Mouse (Mus musculus): ENCODE results near the gene Gm2007. TPM values are rescaled to one million over a fixed set of nuclear protein-coding genes. Genes with fewer than 3 reads are reported as not detected.
"Not testable (repeated sequence)": the region's sequence is repeated elsewhere in the genome, so short reads cannot be mapped to it uniquely, and the experiment has no call there.

The Gm2007 gene
- total RNA-seq (2022) = not detected

DNA sequence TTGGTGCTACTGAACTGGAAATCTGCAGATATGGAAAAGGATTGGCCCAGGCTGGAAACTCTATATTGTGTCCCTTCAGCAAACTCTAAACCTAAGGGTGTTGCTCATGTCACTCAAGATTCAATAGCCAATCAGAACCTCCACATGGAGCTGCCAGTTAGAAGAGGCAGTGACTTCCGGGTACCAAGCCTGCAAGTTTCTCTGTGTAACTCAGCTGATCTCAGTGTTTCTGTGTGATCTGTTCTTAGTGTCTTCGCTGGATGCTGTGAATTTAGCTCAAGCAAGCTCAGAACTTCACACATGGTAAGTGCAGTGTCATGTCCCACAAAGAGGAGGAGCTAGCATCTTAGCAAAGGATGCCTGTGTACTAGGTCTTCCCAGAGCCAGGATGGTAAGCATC, at the start of gene Gm2007:
Gm2007 (plus strand) TSS at position 301 of the 400 bp plus-strand sequence.
- DNase-seq (ENCODE audit: low spot score in 2 of 2) = not testable (repeated sequence)

- not testable (repeated sequence) for DNase-seq (ENCODE audit: low spot score in 2 of 2)
These were observed 37.8 kb upstream of the Gm2007 start, which contains the start of gene Zfp969 for GRCm38 (mm10) chr2:175703546-175703945. Gene Zfp969 (minus strand): TSS chr2:175703646.

- DNase-seq (ENCODE audit: low spot score in 2 of 2) = not testable (repeated sequence)
These were observed 59.7 kb downstream of the Gm2007 start, which contains the start of gene Gm14288 for GRCm38 (mm10) chr2:175800993-175801392. Gene Gm14288 (minus strand): TSS chr2:175801093.

Other genes starting within 250 kb of the Gm2007 start
- not detected for gene Gm11007, start 97.6 kb upstream of the Gm2007 start, total RNA-seq (2022)
- gene Zfp969, start 37.9 kb upstream of the Gm2007 start, total RNA-seq (2022) = 10 to 100 TPM in 1 of 4 experiments, 1 to 10 TPM in 2, not detected in 1; 6.6 to 10.3 (median 7.4) TPM
- gene Gm14288, start 59.6 kb downstream of the Gm2007 start, total RNA-seq (2022) = 10 to 100 TPM in 2 of 4 experiments, 1 to 10 TPM in 2; 1.4 to 13.3 (median 10.3) TPM
- 10 to 100 TPM; 10.5 to 18.2 (median 15.5) TPM for gene Gm6710, start 127.7 kb downstream of the Gm2007 start, total RNA-seq (2022)
- gene Zfp966, start 189.6 kb downstream of the Gm2007 start, total RNA-seq (2022) = 1 to 10 TPM; 5.4 to 6.6 (median 5.6) TPM
- gene Gm2026, start 223.8 kb downstream of the Gm2007 start, total RNA-seq (2022) = 10 to 100 TPM; 19.9 to 27.3 (median 21.7) TPM

Data from gastrocnemius, adult 8-10 months (tissue).